In genomic region chr17:15622913-15623312, GRCm38 (mm10) we compare ENCODE assay signal across 8 mouse cellular contexts. TPM values are rescaled to one million over a fixed set of nuclear protein-coding genes. Genes with fewer than 3 reads are reported as not detected.
DNase-seq lines count a peak whose midpoint lies in the region; ATAC-seq and TF ChIP-seq lines count a peak whose summit lies in the region.

No protein-coding gene starts in this region.

- no peaks in the 10 kb centered on the region for H3K4me1 ChIP-seq in limb, embryonic 11.5 days (ENCODE audit: control insufficient read depth, insufficient read depth, low read length)
- no peaks in the 10 kb centered on the region for H3K4me1 ChIP-seq in limb, embryonic 10.5 days
- no peaks in the 10 kb centered on the region for H3K4me1 ChIP-seq in ES-E14 (ENCODE audit: control insufficient read depth in 2 of 2, insufficient read depth in 2 of 2, low read length in 2 of 2, poor library complexity in 1 of 2)

- ATAC-seq in limb, embryonic 11.5 days (ENCODE audit: insufficient number of reproducible peaks, low FRiP score, low TSS enrichment, low read depth), result no peak
- ATAC-seq in granulocyte monocyte progenitor cell, adult 5-6 weeks (replicated peaks; ENCODE audit: poor library complexity, severe bottlenecking), result peak; percentile 17; the same call in 1 of the 2 replicates

- in situ Hi-C loops in ES-E14 (cut with MboI; ENCODE audit: low sequenced_read_pairs in 2 of 2, unreplicated experiment in 2 of 2), result no loop called here

- no peak overlapping the region for H3K27ac ChIP-seq in limb, embryonic 11.5 days (replicated peaks; ENCODE audit: low read depth, low read length)
- H3K27ac ChIP-seq in limb, embryonic 10.5 days, result no peak overlapping the region
- H3K27ac ChIP-seq in ES-E14 (ENCODE audit: insufficient read depth, low read depth, low read length, poor library complexity, severe bottlenecking), result no peak overlapping the region

- no peak overlapping the region for H3K4me2 ChIP-seq in limb, embryonic 11.5 days (ENCODE audit: low read depth, severe bottlenecking)

- H3K9me3 ChIP-seq in limb, embryonic 11.5 days (ENCODE audit: control insufficient read depth, low read length), result no peaks in the 10 kb centered on the region
- H3K9me3 ChIP-seq in limb, embryonic 10.5 days (replicated peaks), result no peaks in the 10 kb centered on the region
- H3K9me3 ChIP-seq in ES-E14 (ENCODE audit: control insufficient read depth, insufficient read depth, low read depth, low read length), result no peaks in the 10 kb centered on the region

- no peaks in the 10 kb centered on the region for H3K36me3 ChIP-seq in limb, embryonic 11.5 days (ENCODE audit: control insufficient read depth, insufficient read depth, low read length)
- no peaks in the 10 kb centered on the region for H3K36me3 ChIP-seq in limb, embryonic 10.5 days
- H3K36me3 ChIP-seq in ES-E14 (ENCODE audit: control insufficient read depth, insufficient read depth, low read length, poor library complexity, severe bottlenecking), result no peaks in the 10 kb centered on the region

- no peaks in the 10 kb centered on the region for H3K27me3 ChIP-seq in limb, embryonic 11.5 days (ENCODE audit: control insufficient read depth, insufficient read depth, low read length)
- no peaks in the 10 kb centered on the region for H3K27me3 ChIP-seq in limb, embryonic 10.5 days (ENCODE audit: low read depth, poor library complexity, severe bottlenecking)

- peak; percentile 9 to 10 for DNase-seq in cerebellum, postnatal 10 days
- DNase-seq in cerebellum, adult 9-11 months, result no peak
- peak; percentile 29 for DNase-seq in limb, embryonic 11.5 days (ENCODE audit: low spot score)
- no peak for DNase-seq in limb, embryonic 10.5 days (ENCODE audit: low spot score)
- DNase-seq in ES-E14 (ENCODE audit: low read depth, low spot score), result peak; percentile 21
- peak; percentile 55 for DNase-seq in retina, embryonic 14.5 days (ENCODE audit: low spot score)
- DNase-seq in cerebellum, adult 11-12 months, result no peak

- no peak overlapping the region for H3K4me3 ChIP-seq in limb, embryonic 11.5 days (ENCODE audit: low read depth, low read length)
- H3K4me3 ChIP-seq in limb, embryonic 10.5 days, result no peak overlapping the region
- no peak overlapping the region for H3K4me3 ChIP-seq in ES-E14 (ENCODE audit: insufficient read depth in 1 of 2, low read depth in 1 of 2, low read length in 2 of 2, poor library complexity in 1 of 2, severe bottlenecking in 1 of 2)

- no peak overlapping the region for H3K9ac ChIP-seq in limb, embryonic 11.5 days (ENCODE audit: low read length)
- no peak overlapping the region for H3K9ac ChIP-seq in ES-E14 (ENCODE audit: insufficient read depth, low read depth, low read length, poor library complexity, severe bottlenecking)

- WGBS in limb, embryonic 11.5 days, result 3% methylated on average over 2 of the region's 2 CpGs
- WGBS in limb, embryonic 10.5 days, result 6% methylated on average over 2 of the region's 2 CpGs

TF ChIP-seq in ES-E14, 5 proteins besides CTCF, POLR2A, EP300 and RAD21:
- TF ChIP-seq ZC3H11A (IDR thresholded peaks at IDR 0.05; ENCODE audit: borderline replicate concordance, low read depth, low read length), result peak; percentile 66; the same call in 1 of the 2 replicates
- no peak for TF ChIP-seq ZNF384 (IDR thresholded peaks at IDR 0.05; ENCODE audit: low read depth, low read length)

RNA-seq across cellular contexts. Expression of gene Prdm9, which starts 58.8 kb away (rescaled TPM):
- polyA plus RNA-seq in limb, embryonic 11.5 days (2014; fragmentation: Nextera tagmentation; extraction: Ambion mirVana), result 0.65 and 1.4 TPM in 2 replicates
- 1.1 and 1.9 TPM in 2 replicates for polyA plus RNA-seq in limb, embryonic 10.5 days (2016; fragmentation: Nextera tagmentation; extraction: Ambion mirVana)
- 1.9 and 2.7 TPM in 2 replicates for total RNA-seq in ES-E14 (2012; rRNA removed)
- total RNA-seq in granulocyte monocyte progenitor cell, adult 5-6 weeks (2014; fragmentation: Nextera tagmentation), result 2.4 and 4.7 TPM in 2 replicates
- 1.7 and 2.5 TPM in 2 replicates for total RNA-seq in granulocyte monocyte progenitor cell, adult 5-6 weeks (2017)

Comparison
In these comparisons a context has a peak if more than half of its experiments do, and no peak if none do; other contexts are left out.
1. DNase-seq: peak in cerebellum, postnatal 10 days (2 of 2), limb, embryonic 11.5 days (single experiment), ES-E14 (single experiment) and retina, embryonic 14.5 days (single experiment); none in cerebellum, adult 9-11 months (single experiment), limb, embryonic 10.5 days (single experiment) and cerebellum, adult 11-12 months (single experiment).